Mouse (Mus musculus) lung, adult 18-20 months (tissue): ENCODE measurements around the gene Tpm1.
A peak's percentile ranks its signal among the peaks of the same experiment; 100 is the strongest.

Source experiments
- DNase-seq, 2 experiments: peaks; one replicate each; pipeline ENCODE4 v3.0.0; 2022; ENCODE audit warnings: mixed read lengths in 2 of 2

Tpm1 gene

GRCm38 (mm10) chr9:67024889-67025692 lies 24.1 kb downstream of the Tpm1 start:
- DNase-seq, result peak; percentile 52 to 68

- peak; percentile 47 to 65 for DNase-seq
Observed at GRCm38 (mm10) chr9:67023371-67023770, 25.8 kb downstream of the Tpm1 start.

- DNase-seq, result no peak
Observed at GRCm38 (mm10) chr9:67020063-67020462, 29.1 kb downstream of the Tpm1 start.

GRCm38 (mm10) chr9:67013501-67013900 lies 35.7 kb downstream of the Tpm1 start:
- DNase-seq, result no peak

GRCm38 (mm10) chr9:67012470-67012869 lies 36.7 kb downstream of the Tpm1 start:
- DNase-seq, result peak; percentile 39 to 42

GRCm38 (mm10) chr9:67011483-67011882 lies 37.7 kb downstream of the Tpm1 start:
- peak; percentile 58 to 76 for DNase-seq

- no peak for DNase-seq
Observed at GRCm38 (mm10) chr9:67008781-67009180, 40.4 kb downstream of the Tpm1 start.

GRCm38 (mm10) chr9:67006376-67006775 lies 42.8 kb downstream of the Tpm1 start:
- no peak for DNase-seq

GRCm38 (mm10) chr9:67005161-67005742 lies 44.0 kb downstream of the Tpm1 start:
- DNase-seq, result no peak

GRCm38 (mm10) chr9:67003656-67004055 lies 45.5 kb downstream of the Tpm1 start:
- DNase-seq, result no peak

GRCm38 (mm10) chr9:67003156-67003555 lies 46.0 kb downstream of the Tpm1 start:
- no peak for DNase-seq

- no peak for DNase-seq
Observed at GRCm38 (mm10) chr9:67001506-67001905, 47.7 kb downstream of the Tpm1 start.

GRCm38 (mm10) chr9:67001050-67001449 lies 48.2 kb downstream of the Tpm1 start:
- DNase-seq, result peak; percentile 80 to 84

- no peak for DNase-seq
Observed at GRCm38 (mm10) chr9:66999698-67000097, 49.5 kb downstream of the Tpm1 start.

GRCm38 (mm10) chr9:66991750-66992410 lies 57.3 kb downstream of the Tpm1 start:
- peak in 1 of 2 experiments; percentile 33 for DNase-seq

- DNase-seq, result no peak
Observed at GRCm38 (mm10) chr9:66991021-66991749, 58.0 kb downstream of the Tpm1 start.

- no peak for DNase-seq
Observed at GRCm38 (mm10) chr9:66990046-66990445, 59.2 kb downstream of the Tpm1 start.

- DNase-seq, result no peak
Observed at GRCm38 (mm10) chr9:66989581-66989980, 59.6 kb downstream of the Tpm1 start.

- DNase-seq, result no peak
Observed at GRCm38 (mm10) chr9:66988888-66989414, 60.3 kb downstream of the Tpm1 start.

GRCm38 (mm10) chr9:66988198-66988887 lies 60.9 kb downstream of the Tpm1 start:
- DNase-seq, result no peak

- no peak for DNase-seq
Observed at GRCm38 (mm10) chr9:66985377-66985776, 63.8 kb downstream of the Tpm1 start.

- DNase-seq, result no peak
Observed at GRCm38 (mm10) chr9:66982085-66982484, 67.1 kb downstream of the Tpm1 start.
